Mouse (Mus musculus) gastrocnemius, postnatal 36 days (tissue): ENCODE measurements at regions not wholly inside any gene's neighbourhood (a gene's known extent, or its start where the extent isn't known, plus 50 kb on each side); places are given as distances from the start of the nearest gene placed in this dataset.

Experiments
- DNase-seq, 2 experiments: peaks; one replicate each; pipeline ENCODE4 v3.0.0; 2022
- intact Hi-C: fragments of 180-260 bp; cut with DNase I; formaldehyde crosslinking; loops from one replicate; pipeline ENCODE4 v1.15.1; 2025

DNA sequence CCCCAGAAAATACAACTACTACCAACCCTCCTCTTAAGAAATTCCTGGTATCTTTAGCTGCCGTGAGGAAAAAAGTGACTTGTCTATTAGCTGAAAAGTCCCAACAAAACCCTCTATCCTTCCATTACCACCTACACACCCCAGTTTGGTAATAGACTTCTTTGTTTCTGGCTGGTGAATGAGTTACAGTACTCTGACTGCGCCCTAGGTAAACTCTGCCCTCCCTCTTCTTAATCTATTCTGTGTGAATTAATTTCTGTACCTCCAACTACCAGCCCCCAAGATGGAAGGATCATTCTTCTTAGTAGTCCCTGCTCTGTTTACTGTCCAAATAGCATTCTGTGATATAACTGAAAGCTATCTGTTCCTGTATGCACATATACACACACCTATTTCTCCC lies 245.4 kb downstream of the Pik3r1 start:
- intact Hi-C loops, result no loop called here
- no peak for DNase-seq

DNA sequence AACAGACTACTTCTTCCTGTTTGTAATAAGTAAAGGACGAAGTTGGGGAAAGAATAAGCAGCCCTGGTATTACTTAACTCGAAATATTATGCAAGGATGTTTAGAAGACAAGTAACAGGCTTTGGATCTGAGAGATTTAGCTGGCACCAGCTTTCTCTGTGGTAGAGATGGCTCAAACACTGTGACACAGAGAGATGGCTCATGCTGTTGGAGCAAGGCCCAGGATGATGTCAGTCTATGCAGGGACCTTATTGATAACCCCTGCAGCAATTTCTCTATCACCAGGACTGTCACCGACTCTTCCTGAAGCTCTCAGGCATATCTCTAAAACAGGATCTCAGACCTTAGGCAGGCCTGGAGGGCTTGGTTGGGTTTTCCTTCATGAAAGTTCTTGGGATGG lies 254.7 kb downstream of the Pik3r1 start:
- DNase-seq, result peak in 1 of 2 experiments; percentile 13
- intact Hi-C loops, result loop anchor here (5.0 kb wide), 1 partner anchor 179 kb away; no protein-coding TSS in a partner anchor

DNA sequence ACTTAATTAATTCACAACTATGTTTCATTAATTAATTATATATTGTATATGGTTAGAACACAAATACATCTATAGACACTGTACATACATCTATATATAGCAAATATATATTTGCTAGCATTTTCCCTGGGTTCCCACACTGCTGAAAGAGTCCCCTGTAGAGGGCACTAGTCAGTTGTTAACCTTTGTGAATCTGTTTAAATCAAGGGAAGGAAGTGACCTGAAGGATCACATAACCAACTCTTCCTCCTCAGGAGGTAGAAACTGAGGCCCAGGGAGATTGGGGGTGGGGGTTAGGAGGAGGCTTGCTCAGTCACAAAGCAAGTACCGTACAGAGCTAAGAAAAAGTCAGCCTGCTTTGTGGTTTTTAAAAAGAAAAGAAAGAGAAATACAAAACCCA lies 258.1 kb downstream of the Pik3r1 start:
- intact Hi-C loops, result loop anchor here (5.0 kb wide), 1 partner anchor 182 kb away; no protein-coding TSS in a partner anchor
- DNase-seq, result no peak

DNA sequence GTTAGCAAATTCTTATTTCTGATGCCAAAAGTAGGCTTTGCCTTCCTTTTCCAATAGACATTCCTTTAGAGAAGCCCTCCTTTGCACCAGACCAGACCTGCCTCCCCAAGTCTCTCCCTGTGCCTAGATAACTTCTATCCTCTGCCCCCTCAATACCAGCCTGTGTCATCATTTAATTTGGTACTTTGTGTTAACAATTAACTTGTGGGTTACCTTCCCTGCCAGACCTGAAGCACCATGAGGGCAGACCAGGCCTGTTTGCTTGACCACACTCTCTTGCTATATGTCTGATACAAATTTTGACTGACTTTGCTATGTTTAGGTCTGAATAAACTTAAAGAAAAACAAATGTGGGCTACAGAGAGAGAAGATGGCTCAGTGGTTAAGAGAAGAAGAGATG lies 259.7 kb downstream of the Pik3r1 start:
- intact Hi-C loops, result no loop called here
- no peak for DNase-seq

DNA sequence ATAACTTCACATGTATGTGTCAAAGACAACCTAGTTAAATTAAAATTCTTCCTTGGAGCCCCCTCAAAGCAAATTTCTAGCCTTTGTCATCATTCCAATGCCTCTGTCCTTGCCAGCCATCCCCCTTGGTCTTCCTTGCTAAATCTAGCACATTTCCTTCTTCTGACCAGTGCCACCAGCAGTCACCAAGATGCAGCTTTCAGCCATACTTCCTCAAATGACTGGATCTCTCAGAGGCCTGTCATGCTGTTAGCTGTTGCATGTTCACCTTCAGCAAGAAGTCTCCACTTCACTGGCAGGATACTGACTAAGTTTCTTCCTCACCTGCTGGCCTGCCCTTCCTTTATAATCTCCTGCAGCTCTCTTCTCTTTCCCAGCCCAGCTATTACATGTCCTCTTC lies 261.3 kb downstream of the Pik3r1 start:
- intact Hi-C loops, result no loop called here
- DNase-seq, result no peak

DNA sequence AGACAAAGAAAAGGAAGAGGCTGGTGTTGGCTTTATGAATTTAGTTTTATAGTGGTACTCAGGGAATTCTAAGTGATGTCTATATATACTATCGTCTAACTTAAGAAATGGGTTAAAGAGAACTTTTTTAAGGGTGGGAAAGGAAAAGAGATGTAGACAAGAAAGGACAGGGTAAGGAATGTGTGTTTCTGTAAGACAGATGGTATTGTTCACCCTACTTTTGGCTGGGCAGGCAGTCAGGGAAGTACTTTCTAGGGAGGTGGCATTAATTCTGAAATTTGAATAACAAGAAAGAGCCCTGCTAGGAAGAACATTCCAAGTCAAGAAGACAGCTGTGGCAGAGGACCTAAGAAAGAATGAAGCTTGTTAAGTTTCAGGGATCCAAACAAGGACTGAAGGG lies 263.0 kb downstream of the Pik3r1 start:
- DNase-seq, result no peak
- intact Hi-C loops, result no loop called here

DNA sequence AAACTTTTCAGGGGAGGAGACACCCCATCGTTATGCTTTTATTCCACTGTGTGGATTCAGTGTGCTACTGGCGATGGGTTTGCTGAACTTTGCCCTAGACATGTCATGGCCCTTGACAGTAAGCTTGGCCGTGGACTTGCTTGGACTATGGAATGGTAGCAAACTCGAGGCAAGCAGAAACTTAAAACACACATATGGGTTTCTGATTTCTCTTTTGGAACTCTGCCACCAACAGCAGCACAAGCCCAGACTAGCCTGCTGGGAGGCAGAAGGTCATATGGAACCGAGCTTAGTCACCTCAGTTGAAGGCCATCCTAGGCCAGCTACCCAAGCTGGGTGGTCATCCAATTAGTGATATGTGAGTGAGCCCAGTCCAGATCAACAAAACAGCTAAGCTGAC lies 263.8 kb downstream of the Pik3r1 start:
- intact Hi-C loops, result no loop called here
- DNase-seq, result peak in 1 of 2 experiments; percentile 13

DNA sequence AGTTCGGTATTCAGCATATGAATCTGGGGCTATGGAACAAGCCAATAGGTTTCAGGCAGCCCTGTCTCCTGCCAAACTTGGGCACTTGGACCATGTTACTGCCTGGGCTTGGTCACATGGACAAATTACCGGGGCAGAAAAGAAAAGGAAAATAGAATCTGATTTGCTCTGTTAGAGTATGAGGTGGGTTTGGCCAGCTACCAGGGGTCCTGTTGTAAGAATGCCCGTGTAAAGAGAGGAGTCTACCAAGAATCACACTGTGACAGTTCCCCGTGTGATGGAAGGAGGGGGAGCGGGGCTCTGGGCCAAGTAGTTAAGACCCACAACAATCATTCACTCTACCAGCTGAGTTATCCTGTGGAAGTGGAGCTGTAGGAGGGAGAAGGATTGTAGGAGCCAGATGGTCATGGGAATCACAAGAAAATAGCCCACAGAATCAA lies 266.2 kb downstream of the Pik3r1 start:
- intact Hi-C loops, result no loop called here
- no peak for DNase-seq

DNA sequence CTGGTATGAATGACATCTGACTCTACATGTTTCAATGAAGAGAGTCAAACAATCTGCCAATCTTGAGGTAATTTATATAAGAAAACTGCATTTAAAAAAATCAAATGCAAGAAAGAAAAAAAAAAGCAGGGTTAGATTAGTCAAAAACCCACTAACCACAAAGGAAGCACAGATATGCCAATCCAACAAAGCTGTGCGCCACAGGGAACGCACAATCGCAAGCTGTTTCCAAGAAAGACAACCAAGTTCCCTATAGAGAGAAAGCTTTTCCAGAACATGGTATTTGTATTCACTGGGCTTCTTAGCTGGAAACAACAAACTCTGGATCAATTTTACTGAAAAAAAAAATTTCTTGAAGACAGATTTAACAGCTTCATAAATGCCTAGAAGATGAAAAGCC lies 267.0 kb downstream of the Pik3r1 start:
- intact Hi-C loops, result no loop called here
- no peak for DNase-seq

DNA sequence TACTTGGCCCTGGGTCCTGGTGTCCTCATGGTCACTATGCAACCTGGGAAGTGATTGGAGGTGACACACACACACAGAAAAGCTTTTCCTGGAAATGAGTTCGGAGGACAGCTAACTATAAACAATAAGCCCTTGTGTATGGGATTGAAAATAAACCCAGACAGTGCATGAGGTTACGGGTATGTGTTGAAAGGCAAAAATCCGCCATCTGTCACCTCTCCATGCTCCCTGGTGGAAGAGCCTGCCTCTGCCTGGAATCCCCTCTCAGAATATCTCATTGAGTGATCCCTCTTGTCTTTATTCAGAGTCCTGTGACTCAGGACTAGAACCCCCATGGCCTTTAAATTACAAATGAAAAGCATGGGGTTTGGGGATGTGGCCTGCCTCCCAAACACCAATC lies 276.2 kb downstream of the Pik3r1 start:
- DNase-seq, result no peak
- intact Hi-C loops, result no loop called here

DNA sequence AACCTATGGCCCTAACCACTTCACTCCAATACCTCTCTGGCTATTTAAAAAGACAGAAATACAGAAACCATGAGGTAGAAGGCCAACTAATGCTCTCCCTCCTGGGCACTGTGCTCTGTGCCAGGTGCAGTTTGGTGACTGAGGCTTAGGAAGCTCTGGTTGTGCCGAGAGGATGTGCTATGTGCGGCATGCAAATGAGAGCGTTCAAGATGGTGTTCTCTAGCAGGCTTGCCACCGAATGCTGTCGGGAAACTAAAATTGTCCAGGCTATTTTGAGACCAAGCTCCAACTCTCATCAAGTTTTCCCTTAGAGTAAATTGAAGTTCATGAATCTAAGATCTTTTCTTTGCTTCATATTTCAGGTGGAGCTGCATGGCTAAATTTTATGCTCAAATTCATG lies 277.1 kb downstream of the Pik3r1 start:
- intact Hi-C loops, result no loop called here
- no peak for DNase-seq

DNA sequence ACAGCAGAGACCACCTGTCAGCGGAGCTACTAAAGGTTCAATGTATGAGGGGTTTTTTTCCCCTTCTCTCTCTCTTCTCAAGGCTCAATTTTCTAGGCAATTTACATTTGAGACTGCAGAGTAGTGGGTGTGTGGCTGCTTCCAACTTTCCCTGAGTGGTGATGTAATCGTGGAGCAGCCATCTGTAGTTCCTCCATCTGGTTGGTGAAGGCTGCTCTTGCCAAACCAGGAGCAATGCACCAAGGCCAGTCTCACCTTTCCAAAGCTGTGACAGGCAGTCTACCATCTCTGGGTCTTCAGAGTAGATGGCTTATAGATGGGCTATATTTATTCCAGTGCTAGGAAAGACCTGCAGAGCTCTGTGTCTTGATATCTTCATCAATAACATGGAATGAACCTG lies 280.4 kb downstream of the Pik3r1 start:
- no peak for DNase-seq
- intact Hi-C loops, result loop anchor here (5.0 kb wide), 1 partner anchor 545 kb away; no protein-coding TSS in a partner anchor

DNA sequence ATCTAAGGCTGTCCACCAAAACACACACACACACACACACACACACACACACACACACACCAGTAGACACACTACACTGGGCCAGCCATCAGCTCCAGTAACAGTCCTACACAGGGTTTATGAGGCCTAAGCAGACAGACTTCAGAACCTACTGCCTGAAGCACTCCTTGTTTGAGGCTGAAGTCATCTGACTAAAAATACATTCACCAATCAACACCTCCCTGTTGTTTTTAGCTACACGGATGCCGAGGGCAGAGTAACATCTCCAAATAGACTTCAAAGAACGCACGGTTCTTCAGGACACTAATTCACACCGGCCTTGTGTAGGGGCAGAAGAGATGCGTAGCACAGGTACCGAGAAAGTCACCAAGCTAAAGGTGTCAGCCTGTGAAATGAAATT lies 282.2 kb downstream of the Pik3r1 start:
- intact Hi-C loops, result loop anchor here (5.0 kb wide), 1 partner anchor 544 kb away; no protein-coding TSS in a partner anchor
- DNase-seq, result no peak

DNA sequence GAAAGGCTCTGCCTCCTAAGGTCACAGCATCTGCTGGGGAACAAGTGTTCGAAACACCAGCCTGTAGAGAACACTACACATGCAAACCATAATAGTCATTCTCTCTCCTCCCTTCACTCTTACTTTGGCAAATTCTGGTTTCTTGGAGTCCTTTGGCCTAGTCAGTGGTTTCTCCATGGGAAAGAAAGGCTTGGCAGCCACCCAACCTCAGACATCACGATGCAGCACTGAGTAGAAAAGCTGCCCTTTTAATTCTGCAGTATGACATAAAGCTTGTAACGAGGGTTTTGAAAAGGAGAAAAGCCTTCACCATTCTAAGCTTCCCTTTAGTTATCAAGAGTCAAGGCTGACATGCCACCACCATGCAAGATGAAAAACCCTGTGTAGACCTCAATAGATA lies 284.2 kb downstream of the Pik3r1 start:
- intact Hi-C loops, result no loop called here
- no peak for DNase-seq

DNA sequence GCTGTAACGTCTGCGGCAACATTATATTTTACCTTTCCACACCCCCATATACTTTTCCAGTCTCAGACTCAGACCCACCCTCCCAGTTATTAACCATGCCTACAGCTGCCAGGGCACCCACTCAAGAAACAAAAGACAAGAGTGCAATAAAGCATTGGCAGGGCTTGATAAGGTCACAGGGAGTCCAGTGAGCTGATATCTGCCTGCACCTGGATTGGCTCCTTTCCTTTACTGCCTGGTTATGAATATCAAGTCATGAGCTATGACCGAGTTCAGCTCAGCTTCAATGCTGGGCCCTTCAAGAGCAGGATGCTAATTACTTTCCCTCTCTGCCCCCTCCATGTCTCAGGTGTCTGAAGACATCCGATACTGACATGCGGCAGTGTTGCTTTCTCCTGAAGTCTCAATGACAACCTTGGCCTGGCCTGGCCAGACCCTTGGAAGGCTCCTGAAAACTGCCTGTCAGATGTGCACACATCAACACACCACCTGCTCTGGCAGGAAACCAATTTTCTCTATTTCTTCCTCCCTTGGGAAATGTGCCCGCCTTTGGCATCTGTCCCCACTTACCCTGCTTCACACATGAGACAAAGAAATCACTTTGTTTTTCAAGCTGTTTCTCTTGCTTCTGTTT lies 286.3 kb downstream of the Pik3r1 start:
- intact Hi-C loops, result no loop called here
- peak in 1 of 2 experiments; percentile 7 for DNase-seq

DNA sequence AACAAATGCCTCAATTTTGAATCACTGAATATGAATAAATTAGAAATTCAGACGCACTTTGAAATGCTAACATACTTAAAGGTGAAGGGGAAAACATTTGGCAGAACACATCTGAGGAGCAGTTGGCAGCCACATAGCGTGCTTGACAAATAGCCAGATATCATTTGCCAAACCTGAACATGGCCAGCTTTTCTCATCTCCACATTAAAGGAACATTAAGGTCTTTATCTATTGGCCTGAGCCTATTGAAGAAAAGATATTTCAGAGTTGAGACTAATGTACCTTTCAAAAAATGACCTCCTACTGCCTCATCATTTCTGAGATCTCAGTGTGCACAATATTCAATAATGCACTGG lies 288.7 kb downstream of the Pik3r1 start:
- DNase-seq, result no peak

DNA sequence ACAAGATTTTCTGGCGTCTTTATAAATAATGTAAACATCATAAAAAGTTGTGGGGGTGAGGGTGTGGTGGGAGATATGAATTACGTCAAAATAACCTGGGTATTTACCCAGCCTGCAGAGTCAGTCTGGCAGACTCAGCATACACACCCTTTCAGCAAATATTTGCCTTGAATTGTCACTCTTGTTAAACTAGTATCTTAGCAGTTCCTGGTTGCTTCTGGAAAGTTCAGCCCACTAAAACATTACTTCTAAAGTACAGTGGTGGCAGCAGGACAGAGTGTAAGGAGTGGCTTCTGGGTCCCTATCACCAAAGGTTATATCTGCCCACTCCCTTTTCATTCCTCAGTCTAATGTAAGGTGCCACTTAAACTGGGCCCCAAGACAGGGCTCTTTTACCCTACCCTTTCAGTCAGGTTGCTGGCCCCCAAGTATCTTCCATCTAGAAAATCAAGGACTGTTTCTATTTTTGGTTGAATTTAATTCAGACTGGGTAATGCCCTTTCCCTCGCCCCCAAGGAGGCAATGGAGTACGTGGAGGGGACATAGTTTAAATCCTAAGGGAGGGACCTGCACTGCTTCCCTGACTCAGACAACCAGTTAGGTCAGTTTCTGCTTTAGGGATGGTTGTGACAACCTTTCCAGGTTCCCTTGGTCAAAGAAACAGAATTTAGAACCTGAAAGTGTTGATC lies 289.3 kb downstream of the Pik3r1 start:
- DNase-seq, result no peak

More for the DNA sequence above, 288.7 kb downstream of the Pik3r1 start:
- intact Hi-C loops, result no loop called here

DNA sequence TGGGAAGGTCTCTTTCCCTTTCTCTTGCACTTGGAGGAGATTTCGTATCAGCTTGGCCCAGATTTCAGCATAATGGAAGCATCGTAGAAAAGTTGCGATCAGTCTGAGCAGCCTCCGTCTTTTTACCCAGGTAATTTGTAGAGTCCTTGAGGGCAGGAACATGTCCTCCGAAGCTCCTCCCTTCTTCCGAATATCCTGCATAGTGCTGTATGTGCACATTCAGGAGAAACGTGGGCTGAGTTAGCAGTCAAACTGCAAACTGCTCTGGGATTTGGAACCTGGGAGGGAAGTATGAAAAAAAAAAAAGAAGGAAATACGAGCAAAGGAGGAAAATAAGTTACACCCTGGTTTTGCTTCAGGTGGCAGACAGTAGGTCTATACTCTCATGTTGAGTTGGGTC lies 294.7 kb downstream of the Pik3r1 start:
- no peak for DNase-seq
- intact Hi-C loops, result no loop called here

More for the DNA sequence above, 289.3 kb downstream of the Pik3r1 start:
- intact Hi-C loops, result no loop called here

DNA sequence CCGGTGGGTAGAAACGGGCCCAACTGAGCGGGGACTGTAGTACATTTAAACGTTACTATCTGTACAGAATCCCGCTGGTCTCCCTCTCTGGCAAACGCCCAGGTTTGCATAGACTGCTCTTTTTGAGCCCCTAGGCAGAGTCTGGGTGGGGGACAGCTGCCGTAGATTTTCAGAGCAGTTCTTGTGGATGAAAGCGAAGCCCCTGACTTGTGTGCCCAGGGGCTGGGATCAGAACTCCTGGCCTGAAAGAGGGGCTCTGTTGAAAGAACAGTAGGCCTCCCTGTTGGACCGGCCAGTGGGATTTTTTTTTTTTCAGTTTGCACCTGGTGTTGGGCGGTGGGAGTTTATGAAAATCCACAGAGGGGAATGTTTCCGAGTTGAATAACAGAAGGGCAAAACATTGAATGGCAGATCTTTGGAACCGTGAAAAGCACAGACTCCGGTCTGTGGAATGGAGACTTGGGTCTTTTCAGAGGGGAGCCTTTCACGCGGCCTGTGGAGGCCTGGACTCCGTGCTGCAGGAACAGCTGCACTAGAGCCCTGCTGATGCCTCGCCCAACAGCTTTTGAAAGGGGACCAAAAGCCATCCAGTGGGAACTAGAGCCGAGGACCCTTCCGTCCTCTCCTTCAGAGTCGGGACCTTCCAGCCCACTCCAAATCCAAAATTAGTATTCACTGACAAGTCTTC lies 297.3 kb downstream of the Pik3r1 start:
- intact Hi-C loops, result no loop called here
- no peak for DNase-seq

DNA sequence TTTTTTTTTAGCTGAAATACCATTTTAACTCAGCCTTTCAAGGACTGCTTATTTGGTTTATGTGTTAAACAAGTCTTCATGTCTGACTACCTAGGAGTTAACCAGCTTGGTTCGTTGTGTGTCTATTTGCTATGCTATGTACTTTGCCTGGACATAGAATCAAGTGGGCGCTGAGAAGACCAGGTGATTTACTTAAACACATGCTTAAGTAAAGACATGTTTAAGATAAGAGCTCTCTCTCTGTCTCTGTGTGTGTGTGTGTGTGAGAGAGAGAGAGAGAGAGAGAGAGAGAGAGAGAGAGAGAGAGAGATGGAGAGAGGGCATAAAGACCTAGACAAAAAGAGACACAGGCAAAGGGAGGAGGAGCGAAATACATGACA lies 302.3 kb downstream of the Pik3r1 start:
- DNase-seq, result no peak
- intact Hi-C loops, result no loop called here

DNA sequence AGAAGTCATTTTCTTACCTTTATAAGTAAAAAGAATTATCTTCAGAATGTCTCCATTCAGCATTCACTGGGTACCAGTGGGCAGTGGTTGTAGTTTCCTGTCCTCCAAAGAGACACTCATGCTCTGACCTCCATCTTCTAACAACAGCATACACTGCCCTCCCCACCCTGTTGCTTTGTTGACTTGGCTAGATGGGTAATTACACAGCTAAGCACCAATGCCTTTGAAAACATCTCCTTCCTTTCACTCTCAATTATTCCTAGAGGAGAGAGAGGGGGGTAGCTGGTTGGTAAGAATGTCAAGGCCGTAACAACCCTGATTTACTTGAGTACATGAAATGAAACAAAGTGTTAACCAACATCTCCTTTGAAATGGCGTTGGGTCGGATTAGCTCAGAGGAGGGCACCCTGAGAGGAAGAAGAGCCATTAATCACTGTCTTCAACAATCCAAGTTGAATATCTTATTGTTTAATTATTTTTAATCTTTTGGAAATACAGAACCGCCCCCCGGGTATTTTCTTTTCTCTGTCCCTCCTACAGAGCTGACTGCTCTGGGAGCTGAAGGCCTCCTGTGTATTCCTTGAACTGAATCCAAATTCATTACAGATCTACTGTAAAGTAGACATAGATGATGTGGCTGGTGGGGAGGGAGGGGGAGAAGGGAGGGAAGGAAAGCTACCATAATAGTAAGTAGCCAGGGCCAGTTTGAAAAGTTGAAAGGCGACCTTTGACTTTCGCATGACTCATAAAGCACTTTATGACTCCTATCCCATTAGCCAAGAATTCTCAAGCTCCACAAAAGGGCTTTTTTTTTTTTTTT lies 302.9 kb downstream of the Pik3r1 start:
- DNase-seq, result no peak

More for the DNA sequence above, 302.9 kb downstream of the Pik3r1 start:
- intact Hi-C loops, result no loop called here
